Mouse (Mus musculus) intestine, embryonic 16.5 days (tissue): ENCODE measurements around the gene Tmc2. TPM values are rescaled to one million over a fixed set of nuclear protein-coding genes. Genes with fewer than 3 reads are reported as not detected.

ENCODE experiments used
- ATAC-seq: fragments of 200-750 bp; cut with Nextera tagmentation; 2 replicates; pipeline ENCODE4 v1.8.0; 2017; ENCODE audit warnings: moderate TSS enrichment, moderate library complexity
- H3K27ac ChIP-seq: fragments of 300-500 bp; sonication (generic); 2 replicates; pipeline ENCODE4 v1.5.1; 2014; ENCODE audit warnings: mild to moderate bottlenecking, low read length
- H3K27me3 ChIP-seq: fragments of 300-500 bp; sonication (generic); replicated peaks from 2 replicates; pipeline ENCODE4 v1.6.1; 2014; ENCODE audit warnings: low read length, control low read depth, mixed read lengths; ENCODE audit not compliant: control insufficient read depth, insufficient read depth
- H3K36me3 ChIP-seq: fragments of 300-500 bp; sonication (generic); 2 replicates; pipeline ENCODE4 v1.6.1; 2014; ENCODE audit warnings: low read length, control low read depth; ENCODE audit not compliant: control insufficient read depth, insufficient read depth
- H3K4me1 ChIP-seq: fragments of 300-500 bp; sonication (generic); 2 replicates; pipeline ENCODE4 v1.6.1; 2014; ENCODE audit warnings: low read length, control low read depth, mixed read lengths; ENCODE audit not compliant: control insufficient read depth, insufficient read depth
- H3K4me2 ChIP-seq: fragments of 300-500 bp; sonication (generic); 2 replicates; pipeline ENCODE4 v1.6.1; 2014; ENCODE audit warnings: low read depth, low read length, control low read depth
- H3K4me3 ChIP-seq: fragments of 300-500 bp; sonication (generic); 2 replicates; pipeline ENCODE4 v1.5.1; 2014; ENCODE audit warnings: mild to moderate bottlenecking, low read length
- H3K9ac ChIP-seq: fragments of 300-500 bp; sonication (generic); 2 replicates; pipeline ENCODE4 v1.6.1; 2014; ENCODE audit warnings: low read depth, low read length
- H3K9me3 ChIP-seq: fragments of 300-500 bp; sonication (generic); 2 replicates; pipeline ENCODE4 v1.6.1; 2016; ENCODE audit warnings: low read length, control low read depth; ENCODE audit not compliant: control insufficient read depth
- WGBS: fragments of 180-500 bp; shearing (Covaris S2); extraction: QIAGEN DNeasy Blood & Tissue Kit; methylation state at CpG from one replicate; pipeline ENCODE4 v1.1.7; 2014; 5-methylcytosine and 5-hydroxymethylcytosine counted together
- polyA plus RNA-seq: library from polyadenylated mRNA; unstranded; fragments of >200 nt; fragmentation: Nextera tagmentation; extraction: Ambion mirVana; gene quantifications from 2 replicates; pipeline ENCODE4 v1.2.1, GENCODE M21; 2015

Tmc2 gene
- polyA plus RNA-seq, 1 experiment from 2014 or later, result not detected

- Histone ChIP-seq H3K9me3 (no peaks in the 10 kb centered on the region), H3K36me3 (no peaks in the 10 kb centered on the region), H3K4me3 (no peak overlapping the region), H3K4me2 (no peak overlapping the region), H3K27ac (no peak overlapping the region), H3K9ac (peak overlapping the region; percentile 26; the same call in 1 of the 2 replicates), H3K4me1 (peaks cover 16% of the 10 kb centered on the region), H3K27me3 (peaks cover 7% of the 10 kb centered on the region; the same call in 1 of the 2 replicates)
- whole genome bisulfite sequencing, result 6% methylated on average over 8 of the region's 8 CpGs
- ATAC-seq, result peak; percentile 47
Measured at GRCm38 (mm10) chr2:130291434-130291833, 96.4 kb downstream of the Tmc2 start.

GRCm38 (mm10) chr2:130293009-130293408 is 98.0 kb downstream of the Tmc2 start:
- Histone ChIP-seq H3K27me3 (peaks cover 12% of the 10 kb centered on the region), H3K27ac (no peak overlapping the region), H3K4me3 (no peak overlapping the region), H3K9me3 (no peaks in the 10 kb centered on the region), H3K4me2 (no peak overlapping the region), H3K9ac (no peak overlapping the region), H3K36me3 (no peaks in the 10 kb centered on the region), H3K4me1 (peaks cover 21% of the 10 kb centered on the region)
- no peak for ATAC-seq
- 50% methylated on average over 3 of the region's 3 CpGs for WGBS

GRCm38 (mm10) chr2:130293486-130293885 is 98.5 kb downstream of the Tmc2 start:
- Histone ChIP-seq H3K4me1 (peaks cover 21% of the 10 kb centered on the region), H3K4me3 (no peak overlapping the region), H3K4me2 (no peak overlapping the region), H3K36me3 (no peaks in the 10 kb centered on the region), H3K27ac (no peak overlapping the region), H3K27me3 (peaks cover 12% of the 10 kb centered on the region), H3K9ac (no peak overlapping the region), H3K9me3 (no peaks in the 10 kb centered on the region)
- ATAC-seq, result no peak
- 13% methylated on average over 4 of the region's 4 CpGs for WGBS

GRCm38 (mm10) chr2:130294218-130294935 is 99.4 kb downstream of the Tmc2 start:
- Histone ChIP-seq H3K4me2 (peak overlapping the region; percentile 84), H3K4me3 (peak overlapping the region; percentile 73), H3K27me3 (peaks cover 12% of the 10 kb centered on the region), H3K4me1 (peaks cover 21% of the 10 kb centered on the region), H3K9ac (peak overlapping the region; percentile 77), H3K27ac (no peak overlapping the region), H3K9me3 (no peaks in the 10 kb centered on the region), H3K36me3 (no peaks in the 10 kb centered on the region)
- 10% methylated on average over 20 of the region's 20 CpGs for WGBS
- peak; percentile 12; the same call in 1 of the 2 replicates for ATAC-seq

GRCm38 (mm10) chr2:130294936-130295277 is 99.9 kb downstream of the Tmc2 start, which contains the start of gene Ebf4:
TSS of gene Ebf4 (plus strand) at chr2:130295169.
- peak within 1 kb of the TSS; percentile 73 for H3K4me3 ChIP-seq
- H3K4me1 ChIP-seq, result peaks cover 21% of the 10 kb centered on the region
- under 1% methylated on average over 33 of the region's 39 CpGs for WGBS
- peak; percentile 64 for ATAC-seq
- no peaks in the 10 kb centered on the region for H3K9me3 ChIP-seq
- peak within 1 kb of the TSS; percentile 57 for H3K27ac ChIP-seq
- peak within 1 kb of the TSS; percentile 77 for H3K9ac ChIP-seq
- peak within 1 kb of the TSS; percentile 84 for H3K4me2 ChIP-seq
- peaks cover 12% of the 10 kb centered on the region for H3K27me3 ChIP-seq
- no peaks in the 10 kb centered on the region for H3K36me3 ChIP-seq

GRCm38 (mm10) chr2:130295331-130296133 is 100.5 kb downstream of the Tmc2 start:
- under 1% methylated on average over 64 of the region's 99 CpGs for WGBS

GRCm38 (mm10) chr2:130296134-130296745 is 101.2 kb downstream of the Tmc2 start:
- 3% methylated on average over 20 of the region's 20 CpGs for WGBS
- Histone ChIP-seq H3K4me1 (peaks cover 21% of the 10 kb centered on the region), H3K4me2 (peak overlapping the region; percentile 84), H3K4me3 (peak overlapping the region; percentile 73), H3K9ac (peak overlapping the region; percentile 77), H3K27ac (no peak overlapping the region), H3K9me3 (no peaks in the 10 kb centered on the region), H3K36me3 (no peaks in the 10 kb centered on the region), H3K27me3 (peaks cover 12% of the 10 kb centered on the region)
- ATAC-seq, result peak; percentile 21; the same call in 1 of the 2 replicates

More at GRCm38 (mm10) chr2:130295331-130296133, 100.5 kb downstream of the Tmc2 start:
- peak; percentile 54 for ATAC-seq
- Histone ChIP-seq H3K9ac (peak overlapping the region; percentile 77), H3K4me2 (peak overlapping the region; percentile 84), H3K9me3 (no peaks in the 10 kb centered on the region), H3K36me3 (no peaks in the 10 kb centered on the region), H3K27me3 (peaks cover 12% of the 10 kb centered on the region), H3K4me1 (peaks cover 21% of the 10 kb centered on the region), H3K27ac (peak overlapping the region; percentile 57), H3K4me3 (peak overlapping the region; percentile 73)

GRCm38 (mm10) chr2:130297580-130297979 is 102.6 kb downstream of the Tmc2 start:
- no peaks in the 10 kb centered on the region for H3K9me3 ChIP-seq
- no peaks in the 10 kb centered on the region for H3K36me3 ChIP-seq
- H3K4me2 ChIP-seq, result no peak overlapping the region
- H3K4me3 ChIP-seq, result no peak overlapping the region
- H3K9ac ChIP-seq, result no peak overlapping the region
- 78% methylated on average over 9 of the region's 9 CpGs for WGBS
- H3K27ac ChIP-seq, result no peak overlapping the region
- no peak for ATAC-seq
- H3K4me1 ChIP-seq, result peaks cover 19% of the 10 kb centered on the region
- peaks cover 12% of the 10 kb centered on the region for H3K27me3 ChIP-seq

GRCm38 (mm10) chr2:130303014-130303413 is 108.0 kb downstream of the Tmc2 start:
- no peak overlapping the region for H3K27ac ChIP-seq
- H3K4me3 ChIP-seq, result no peak overlapping the region
- H3K4me1 ChIP-seq, result no peaks in the 10 kb centered on the region
- H3K4me2 ChIP-seq, result no peak overlapping the region
- no peaks in the 10 kb centered on the region for H3K27me3 ChIP-seq
- no peaks in the 10 kb centered on the region for H3K36me3 ChIP-seq
- no peak overlapping the region for H3K9ac ChIP-seq
- 71% methylated on average over 4 of the region's 4 CpGs for WGBS
- no peak for ATAC-seq
- no peaks in the 10 kb centered on the region for H3K9me3 ChIP-seq
